Mouse (Mus musculus) right cerebral cortex, postnatal 10 days (tissue): Measurements from ENCODE around the gene Usp21.
A peak's percentile ranks its signal among the peaks of the same experiment; 100 is the strongest.
"Not testable (repeated sequence)": the region's sequence is repeated elsewhere in the genome, so short reads cannot be mapped to it uniquely, and the experiment has no call there.

Experiments
- DNase-seq, 2 experiments: peaks; one replicate each; pipeline ENCODE4 v3.0.0; 2021; ENCODE audit warnings: low spot score in 2 of 2

Gene Usp21

GRCm38 (mm10) chr1:171241952-171242351 is 45.8 kb downstream of the Usp21 start:
- not testable (repeated sequence) for DNase-seq

- no peak for DNase-seq
These were observed 46.9 kb downstream of the Usp21 start for GRCm38 (mm10) chr1:171240911-171241310.

DNA sequence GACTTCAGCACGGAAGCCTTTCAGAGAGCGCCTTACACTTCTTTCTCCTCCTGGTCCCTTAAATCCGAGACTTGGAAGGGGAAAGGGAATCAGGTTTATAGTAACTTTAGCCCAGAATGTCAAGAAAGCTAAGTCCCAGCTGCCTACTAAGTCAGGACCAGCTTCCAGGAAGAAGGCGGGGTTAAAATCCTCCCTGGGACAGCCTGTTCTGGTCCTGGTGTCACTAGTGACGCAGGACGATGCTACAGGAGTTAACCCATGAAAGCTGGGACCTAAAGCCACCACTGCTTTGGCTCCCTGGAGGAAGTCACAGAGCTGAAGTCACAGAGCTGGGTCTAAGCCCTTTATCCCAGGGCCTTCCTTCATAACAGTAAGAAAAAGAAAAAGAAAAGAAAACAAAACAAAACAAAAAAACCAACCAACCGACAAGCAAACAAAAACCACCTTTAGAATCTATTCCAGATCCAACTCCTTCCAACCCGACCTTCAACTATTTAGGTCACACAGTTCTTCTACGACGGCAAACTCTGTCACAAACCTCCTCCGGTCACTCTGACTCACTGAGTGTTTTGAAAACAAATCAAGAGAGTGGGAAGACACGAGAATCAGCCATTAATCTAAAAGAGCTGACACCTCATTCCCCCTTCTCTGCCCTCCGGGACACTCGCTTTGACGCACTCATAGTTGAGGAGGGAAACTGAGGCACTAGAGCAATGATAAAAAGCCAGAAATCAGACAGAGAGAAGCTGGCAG is 47.6 kb downstream of the Usp21 start:
- DNase-seq, result no peak

DNA sequence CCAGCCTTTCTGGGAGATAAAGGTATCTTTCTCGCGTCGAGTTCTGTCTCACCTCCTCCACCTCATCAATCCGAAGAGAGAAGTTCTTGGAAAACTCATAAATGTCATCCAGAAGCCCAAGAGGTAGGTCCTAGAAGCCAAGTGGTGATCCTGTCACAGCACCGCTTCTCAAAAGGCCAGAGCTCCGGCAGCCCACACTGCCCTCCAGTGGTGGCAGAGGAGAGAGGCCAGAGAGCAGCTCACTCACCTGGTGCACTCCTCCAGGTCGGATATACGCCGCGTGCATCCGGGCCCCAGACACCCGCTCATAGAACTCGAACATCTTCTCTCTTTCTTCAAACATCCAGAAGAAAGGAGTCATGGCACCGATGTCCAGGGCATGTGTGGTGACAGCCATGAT is 49.3 kb downstream of the Usp21 start:
- no peak for DNase-seq

DNA sequence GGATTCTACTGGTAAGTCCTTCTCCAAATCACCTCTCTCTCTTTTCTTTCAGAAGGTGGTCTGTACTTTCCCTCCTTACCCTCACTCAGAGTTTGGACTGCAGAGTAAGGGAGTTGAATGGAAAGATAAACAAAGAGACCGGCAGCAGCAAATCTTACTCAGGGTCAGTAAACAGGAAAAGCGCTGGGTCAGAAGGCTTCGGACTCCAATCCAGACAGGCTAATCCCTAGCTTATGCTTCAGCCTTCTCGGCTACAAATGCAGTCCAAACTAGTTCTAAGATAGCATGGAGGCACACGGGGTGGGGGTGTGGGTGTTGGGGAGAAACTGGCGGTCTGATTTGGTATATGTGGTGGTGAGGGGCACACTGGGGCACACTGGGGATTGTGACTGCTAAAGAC is 50.4 kb downstream of the Usp21 start:
- DNase-seq, result no peak

- no peak for DNase-seq
These were observed 52.0 kb downstream of the Usp21 start for GRCm38 (mm10) chr1:171235791-171236190.

DNA sequence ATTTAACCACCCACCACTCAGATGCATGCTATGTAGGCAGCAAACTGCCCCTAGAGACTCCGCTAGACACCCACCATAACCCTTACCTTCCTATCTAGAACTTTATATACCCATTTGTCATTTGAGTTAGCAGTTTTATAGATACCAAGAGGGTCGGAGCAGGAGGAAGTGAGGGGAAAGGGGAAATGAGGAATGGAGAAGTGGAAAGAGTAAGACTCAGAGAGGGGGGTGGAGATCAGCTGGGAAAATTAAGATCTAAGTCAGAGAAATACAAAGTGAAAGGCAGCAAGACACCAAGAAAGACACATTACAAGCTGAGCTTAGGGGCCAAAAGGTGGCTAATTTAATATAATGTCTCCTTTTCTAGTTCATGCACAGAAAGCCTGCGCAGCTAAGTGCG is 53.3 kb downstream of the Usp21 start:
- DNase-seq, result no peak

DNA sequence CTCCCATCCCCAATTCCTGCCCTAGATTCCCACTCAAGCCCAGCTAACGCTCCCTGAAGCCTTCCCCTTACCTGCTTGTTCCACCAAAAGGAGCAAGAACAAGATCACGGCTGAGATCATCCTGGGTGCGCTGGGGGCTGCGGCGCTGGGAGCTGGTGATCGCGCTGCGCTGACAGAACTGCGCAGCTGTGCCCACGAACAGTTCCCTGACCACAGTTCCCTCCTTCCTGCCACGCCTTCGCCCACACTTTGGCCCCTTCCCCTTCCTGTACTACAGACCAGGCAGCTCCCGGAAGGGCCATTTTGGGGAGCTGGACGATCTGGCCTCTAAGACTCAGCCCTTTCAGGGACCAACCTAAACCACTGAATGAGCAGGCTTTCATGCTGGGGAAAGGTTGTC is 53.7 kb downstream of the Usp21 start, which contains the start of gene Fcer1g:
Gene Fcer1g (minus strand): TSS at position 240 of the 400 bp plus-strand sequence.
- peak in 1 of 2 experiments; percentile 56 for DNase-seq

- no peak for DNase-seq
These were observed 54.7 kb downstream of the Usp21 start for GRCm38 (mm10) chr1:171232800-171233730.

GRCm38 (mm10) chr1:171232348-171232747 is 55.4 kb downstream of the Usp21 start:
- no peak for DNase-seq
